Mouse (Mus musculus): ENCODE data around the gene Bloc1s3.

Bloc1s3 gene

GRCm38 (mm10) chr7:19508150-19508923, at the start of gene Bloc1s3, which contains the start of gene Trappc6a:
Gene Bloc1s3, minus strand, starts transcription at chr7:19508367.
Gene Trappc6a, plus strand, starts transcription at chr7:19508395.
- peak; percentile 93 for DNase-seq (ENCODE audit: low spot score)

DNA sequence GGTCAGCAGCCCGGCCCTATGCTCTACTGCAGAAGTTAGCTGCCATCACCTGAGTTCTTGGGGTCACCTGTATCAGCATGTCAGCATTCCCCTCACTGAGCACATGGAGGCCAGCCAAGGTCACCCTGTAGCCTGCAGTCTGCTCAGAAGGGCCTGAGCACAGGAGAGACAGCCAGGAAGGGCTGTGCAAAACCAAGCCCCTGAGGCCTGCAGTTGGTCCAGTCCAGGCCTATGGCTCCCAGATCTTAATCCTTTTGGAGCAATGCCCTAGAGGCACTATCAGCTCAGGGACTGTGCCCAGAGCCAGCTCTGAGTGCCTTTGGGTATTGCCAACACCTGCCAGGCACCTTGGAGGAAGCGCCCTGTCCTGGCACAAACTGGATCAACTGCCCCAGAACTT, 48.9 kb upstream of the Bloc1s3 start:
- DNase-seq (ENCODE audit: low spot score), result no peak

GRCm38 (mm10) chr7:19554168-19554567, 46.0 kb upstream of the Bloc1s3 start:
- no peak for DNase-seq (ENCODE audit: low spot score)

DNA sequence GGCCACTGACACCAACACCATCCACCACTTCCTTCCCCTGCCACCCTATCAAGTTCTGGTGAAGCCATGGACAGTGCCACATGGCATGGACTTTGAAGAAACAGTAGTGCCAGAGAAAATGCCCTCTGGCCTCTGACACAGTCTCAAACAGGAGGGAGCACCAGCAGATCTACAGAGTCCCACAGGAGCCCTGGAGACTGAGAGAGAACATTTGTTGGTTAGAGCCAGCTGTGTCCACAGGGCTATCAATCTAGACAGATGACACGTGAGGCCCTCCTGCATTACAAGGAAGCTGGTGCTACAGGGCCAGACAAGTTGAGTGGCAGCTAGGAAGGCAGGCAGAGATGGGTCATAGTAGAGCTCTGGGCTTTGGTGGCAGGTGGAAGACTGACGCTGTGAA, 44.3 kb upstream of the Bloc1s3 start:
- no peak for DNase-seq (ENCODE audit: low spot score)

DNA sequence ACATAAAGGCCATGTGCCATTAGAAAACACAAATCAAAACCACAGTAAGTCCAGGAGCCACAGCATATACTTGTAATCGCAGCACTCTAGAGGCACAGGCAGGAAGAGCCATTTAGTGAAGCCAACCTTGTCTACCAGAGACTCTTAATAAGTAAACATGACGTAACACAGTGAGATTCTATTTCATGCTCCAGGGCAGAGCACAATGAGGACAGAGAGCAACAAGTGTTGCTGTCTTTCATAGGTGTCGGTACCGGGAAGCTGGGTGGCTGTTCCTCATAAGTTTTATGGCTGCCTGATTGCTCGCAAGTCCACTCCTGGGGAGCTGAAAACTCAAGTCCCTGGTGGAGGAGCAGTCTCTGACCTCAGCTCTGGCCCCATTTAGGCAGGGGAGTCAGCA, 43.5 kb upstream of the Bloc1s3 start:
- no peak for DNase-seq (ENCODE audit: low spot score)

DNA sequence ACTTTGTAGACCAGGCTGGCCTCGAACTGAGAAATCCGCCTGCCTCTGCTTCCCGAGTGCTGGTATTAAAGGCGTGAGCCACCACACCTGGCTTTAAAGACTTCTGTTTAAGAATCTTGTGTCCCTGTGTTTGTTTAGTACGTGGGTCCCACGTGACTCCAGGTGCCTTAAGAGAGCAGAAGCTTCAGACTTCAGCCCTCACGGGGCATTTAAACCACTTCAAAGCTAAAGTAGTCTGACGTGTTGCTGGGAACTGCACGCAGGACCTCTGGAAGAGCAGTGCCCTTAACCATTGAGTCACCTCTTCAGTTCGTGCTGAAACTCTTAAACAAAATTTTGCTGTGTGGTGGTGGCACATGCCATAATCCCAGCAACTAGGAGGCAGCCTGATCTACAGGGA, 41.2 kb upstream of the Bloc1s3 start:
- DNase-seq (ENCODE audit: low spot score), result no peak

- no peak for DNase-seq (ENCODE audit: low spot score)
Measured at GRCm38 (mm10) chr7:19547344-19547969, 39.3 kb upstream of the Bloc1s3 start.

DNA sequence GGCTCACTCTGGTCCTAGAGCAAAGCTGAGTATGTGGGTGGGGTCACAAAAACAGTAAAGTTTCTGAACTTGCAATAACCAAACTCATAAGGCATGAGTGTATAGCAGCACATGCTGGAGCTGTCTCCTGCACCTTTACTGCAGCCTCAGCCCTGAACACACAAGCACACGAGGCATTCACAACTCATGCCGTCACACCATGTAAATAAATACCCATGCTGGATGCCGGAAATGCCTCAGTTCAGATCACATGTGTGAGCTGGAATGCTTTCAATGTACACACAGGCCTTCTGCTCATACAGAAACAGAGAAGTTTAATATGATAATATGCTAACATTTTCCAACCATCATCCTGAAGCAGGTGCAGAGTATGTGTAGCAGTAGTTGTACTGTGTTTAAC, 37.8 kb upstream of the Bloc1s3 start:
- DNase-seq (ENCODE audit: low spot score), result no peak

DNA sequence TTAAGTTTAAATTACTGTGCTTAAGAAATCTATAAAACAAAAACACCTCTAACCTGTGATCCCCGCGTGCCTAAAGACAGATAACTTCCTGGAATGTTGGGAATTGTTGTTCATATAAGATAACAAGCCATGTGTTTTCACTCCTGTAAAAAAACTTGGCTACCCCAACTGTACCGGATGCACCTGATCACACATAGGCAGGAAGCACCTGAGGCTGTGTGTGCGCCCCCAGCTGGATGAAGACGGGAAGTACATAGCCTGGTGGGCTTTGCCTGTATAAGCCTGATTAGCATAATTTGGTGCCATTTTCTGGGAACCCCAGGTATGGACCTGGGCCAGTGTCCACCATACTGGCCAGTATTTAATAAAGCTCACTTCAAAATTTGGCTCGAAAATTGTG, 35.4 kb upstream of the Bloc1s3 start:
- no peak for DNase-seq (ENCODE audit: low spot score)

DNA sequence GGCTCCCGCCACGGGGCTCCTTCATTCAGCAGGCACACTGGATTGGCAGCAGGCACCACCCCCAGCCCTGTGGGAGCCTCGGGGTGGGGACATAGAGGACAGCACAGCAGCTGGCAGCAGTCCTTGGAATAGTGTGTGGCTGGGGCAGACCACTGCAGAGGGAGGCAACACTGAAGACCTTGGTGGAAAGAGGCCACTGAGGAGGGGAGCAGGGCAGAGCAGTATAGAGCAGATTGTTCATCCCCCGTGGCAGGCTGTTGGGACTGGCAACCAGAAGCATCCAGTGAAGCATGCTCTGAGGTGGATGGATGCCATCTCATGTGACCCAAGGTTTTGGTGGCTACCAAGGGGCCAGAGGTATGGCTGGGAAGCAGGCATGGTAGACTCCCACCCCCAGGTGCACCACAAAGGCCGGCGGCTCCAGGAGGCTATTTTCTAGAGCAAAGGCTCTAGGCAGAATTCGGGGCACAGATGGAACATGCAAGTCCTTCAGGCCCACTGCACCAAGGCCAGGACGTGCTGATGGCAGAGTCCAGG, 34.1 kb upstream of the Bloc1s3 start:
- DNase-seq (ENCODE audit: low spot score), result no peak

- DNase-seq (ENCODE audit: low spot score), result no peak
Measured at GRCm38 (mm10) chr7:19541681-19542154, 33.6 kb upstream of the Bloc1s3 start.

DNA sequence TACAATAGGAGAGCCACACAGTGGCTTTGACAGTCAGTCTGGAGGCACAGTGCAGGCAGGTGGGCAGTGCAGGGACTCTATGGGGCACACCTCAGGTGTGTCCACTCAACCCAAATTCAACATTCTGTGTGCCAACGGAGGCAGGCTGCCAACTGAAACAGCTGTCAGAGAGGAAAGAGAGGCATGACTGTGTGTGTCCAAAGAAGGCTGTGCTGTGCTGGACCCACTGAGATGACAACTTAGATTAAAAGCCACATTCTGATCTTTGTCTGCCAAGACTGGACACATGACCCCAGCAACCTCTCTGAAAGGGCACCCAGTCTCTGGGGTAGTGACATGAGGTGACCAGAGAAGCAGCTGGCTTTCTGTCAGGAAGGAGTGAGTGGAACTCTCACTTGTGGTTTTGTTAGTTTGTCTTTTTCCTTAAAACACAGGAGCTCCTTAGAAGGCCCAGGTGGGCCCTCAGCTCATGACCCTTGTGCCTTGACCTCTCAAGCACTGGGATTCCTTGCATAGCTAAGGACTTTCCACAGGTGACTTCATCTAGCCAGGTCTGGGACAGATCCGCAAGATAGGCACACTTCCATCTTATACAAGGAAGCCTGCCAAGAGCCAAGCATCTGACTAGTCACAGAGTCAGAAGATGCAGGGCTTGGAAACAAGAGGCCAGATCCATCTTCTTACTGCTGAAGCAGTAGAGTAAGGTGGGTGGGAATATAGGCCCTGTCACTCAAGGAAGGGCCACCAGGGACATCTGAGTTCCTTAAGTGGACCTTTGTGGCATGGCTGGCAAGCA, 32.8 kb upstream of the Bloc1s3 start:
- DNase-seq (ENCODE audit: low spot score), result no peak

DNA sequence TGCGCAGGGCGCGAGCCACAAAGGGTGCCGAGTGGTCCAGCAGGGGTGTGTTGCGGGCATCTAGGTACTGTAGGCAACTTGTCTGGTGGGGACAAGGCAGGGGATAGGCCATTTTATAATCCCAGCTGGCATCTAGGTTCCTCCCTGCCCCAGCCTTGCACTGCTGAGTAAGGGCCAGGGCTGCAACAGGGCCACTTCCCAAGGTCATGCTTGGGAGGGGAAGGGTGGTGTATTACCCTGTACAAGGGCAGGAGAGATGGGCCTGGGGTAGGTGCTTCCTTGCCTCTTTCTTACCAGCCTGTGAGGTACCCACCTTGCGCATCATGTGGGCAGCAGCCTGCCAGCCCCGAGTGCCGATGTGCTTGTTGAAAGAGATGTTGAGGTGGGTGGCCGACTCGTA, 26.5 kb upstream of the Bloc1s3 start:
- DNase-seq (ENCODE audit: low spot score), result no peak

DNA sequence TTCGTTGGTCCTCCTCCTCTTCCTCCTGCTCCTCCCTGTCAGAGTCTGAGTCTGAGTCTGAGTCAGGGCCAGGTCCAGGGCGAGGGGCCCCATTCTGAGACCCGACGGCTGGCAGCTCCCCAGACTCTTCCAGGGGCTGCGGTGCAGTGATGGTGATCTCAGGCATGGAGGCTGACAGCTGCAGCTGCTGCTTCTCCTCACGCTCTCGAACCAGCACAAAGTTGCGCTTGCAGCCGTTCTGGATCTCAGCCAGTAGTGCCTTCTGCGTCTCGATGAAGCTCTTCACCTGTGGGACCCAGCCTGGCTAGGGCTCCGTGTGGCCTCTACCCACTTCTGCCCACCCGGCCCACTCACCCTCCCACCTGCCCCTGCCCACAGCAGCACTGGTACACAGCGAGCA, 24.1 kb upstream of the Bloc1s3 start:
- DNase-seq (ENCODE audit: low spot score), result no peak

DNA sequence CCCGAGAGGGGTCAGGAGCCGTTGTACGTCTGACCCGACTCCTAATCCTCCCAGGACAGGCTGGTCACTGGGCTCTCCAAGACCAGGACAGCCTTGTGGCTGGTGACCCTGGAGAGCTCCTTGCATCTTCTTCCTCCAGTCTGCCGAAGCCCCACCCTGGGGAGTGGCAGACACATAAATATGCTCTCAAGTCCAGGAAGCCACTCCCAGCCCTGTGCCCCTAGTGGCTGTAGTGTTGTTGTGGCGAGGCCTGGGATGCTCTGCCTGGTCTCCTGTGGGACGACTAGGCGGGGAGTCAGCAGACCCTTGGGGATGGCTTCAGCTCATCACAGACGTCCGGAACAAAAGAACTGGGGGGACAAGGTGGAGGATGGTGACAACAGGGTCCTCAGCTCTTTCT, 22.9 kb upstream of the Bloc1s3 start:
- DNase-seq (ENCODE audit: low spot score), result no peak

GRCm38 (mm10) chr7:19525105-19525481, 16.9 kb upstream of the Bloc1s3 start:
- DNase-seq (ENCODE audit: low spot score), result no peak

DNA sequence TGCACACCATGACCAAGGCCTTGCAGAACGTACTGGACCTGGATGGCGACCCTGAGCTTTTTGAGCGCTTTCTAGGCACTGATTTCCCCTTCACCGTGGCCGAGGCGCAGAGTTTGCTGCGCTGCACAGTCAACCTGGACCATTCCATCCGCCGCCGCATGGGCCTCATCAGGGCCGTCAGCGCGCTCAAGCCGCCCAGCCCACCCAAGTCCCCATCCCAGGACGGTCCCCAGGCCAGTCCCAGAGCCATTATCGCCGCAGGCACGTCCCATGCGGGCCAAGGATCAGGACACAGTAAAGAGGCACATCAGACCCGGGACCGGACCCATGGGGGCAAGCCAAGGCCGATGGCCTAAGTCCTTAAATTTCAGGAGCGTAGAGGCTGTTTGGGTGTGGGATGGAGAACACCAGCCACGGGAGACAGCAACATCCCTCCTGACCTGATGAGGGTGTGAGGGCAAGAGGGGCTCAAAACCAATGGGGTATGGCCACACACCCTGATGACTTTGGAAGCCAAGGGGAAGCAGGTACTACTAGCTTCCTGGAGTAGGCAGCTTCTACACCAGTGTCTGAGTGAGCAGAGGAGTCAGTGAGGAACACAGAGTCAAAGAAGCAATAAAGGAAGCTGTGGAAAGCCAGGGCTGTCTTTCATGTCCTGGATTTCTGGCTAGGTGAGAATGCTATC, 16.4 kb upstream of the Bloc1s3 start:
- no peak for DNase-seq (ENCODE audit: low spot score)

GRCm38 (mm10) chr7:19523757-19524419, 15.7 kb upstream of the Bloc1s3 start:
- no peak for DNase-seq (ENCODE audit: low spot score)

- no peak for DNase-seq (ENCODE audit: low spot score)
Measured at GRCm38 (mm10) chr7:19523017-19523756, 15.0 kb upstream of the Bloc1s3 start.

DNA sequence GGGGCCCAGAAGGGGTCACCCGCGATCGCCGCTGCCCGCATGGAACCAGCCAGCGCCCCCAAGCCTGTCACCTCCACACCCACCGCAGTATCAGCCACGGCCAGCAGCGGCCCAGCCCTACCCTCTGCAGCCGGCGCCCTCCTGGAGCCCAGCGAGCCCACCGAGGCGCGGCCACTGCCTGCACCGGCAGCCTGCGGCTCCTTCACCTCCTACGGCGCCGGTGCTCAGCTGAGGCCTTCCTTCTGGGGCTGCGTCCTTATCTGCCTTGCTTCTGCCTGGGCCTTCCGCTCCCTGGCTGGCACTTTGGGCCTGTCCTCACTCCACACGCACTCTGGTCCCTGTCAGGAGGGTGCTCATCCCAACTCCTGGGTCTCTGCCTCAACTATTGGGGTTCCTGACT, 11.9 kb upstream of the Bloc1s3 start:
- no peak for DNase-seq (ENCODE audit: low spot score)
